Mouse (Mus musculus) forebrain, postnatal 0 days (tissue): ENCODE results near the gene Syt2. TPM values are rescaled to one million over a fixed set of nuclear protein-coding genes. Genes with fewer than 3 reads are reported as not detected.

Source experiments
- ATAC-seq: fragments of 200-750 bp; cut with Nextera tagmentation; 2 replicates; pipeline ENCODE4 v1.8.0; 2017; ENCODE audit warnings: mild to moderate bottlenecking, moderate library complexity
- DNase-seq: peaks from one replicate; pipeline ENCODE4 v3.0.0-alpha.2; 2015
- H3K27ac ChIP-seq: fragments of 300-500 bp; sonication (generic); 2 replicates; pipeline ENCODE4 v1.5.1; 2014; ENCODE audit warnings: low read depth, mild to moderate bottlenecking, antibody characterized with exemption, low read length, moderate library complexity, mixed read lengths
- H3K27me3 ChIP-seq: fragments of 300-500 bp; sonication (generic); 2 replicates; pipeline ENCODE4 v1.6.1; 2014; ENCODE audit warnings: mild to moderate bottlenecking, low read length, mixed read lengths; ENCODE audit not compliant: insufficient read depth
- H3K36me3 ChIP-seq: fragments of 300-500 bp; sonication (generic); 2 replicates; pipeline ENCODE4 v1.6.1; 2014; ENCODE audit warnings: mild to moderate bottlenecking, moderate library complexity; ENCODE audit not compliant: insufficient read depth
- H3K4me1 ChIP-seq: fragments of 300-500 bp; sonication (generic); 2 replicates; pipeline ENCODE4 v1.6.1; 2014; ENCODE audit warnings: antibody characterized with exemption; ENCODE audit not compliant: insufficient read depth
- H3K4me2 ChIP-seq: fragments of 300-500 bp; sonication (generic); 2 replicates; pipeline ENCODE4 v1.6.1; 2014; ENCODE audit warnings: low read depth, mild to moderate bottlenecking, moderate library complexity
- H3K4me3 ChIP-seq: fragments of 300-500 bp; sonication (generic); 2 replicates; pipeline ENCODE4 v1.5.1; 2014; ENCODE audit warnings: low read depth, low read length, mixed read lengths
- H3K9ac ChIP-seq: fragments of 300-500 bp; sonication (generic); 2 replicates; pipeline ENCODE4 v1.6.1; 2014; ENCODE audit warnings: mild to moderate bottlenecking
- H3K9me3 ChIP-seq: fragments of 300-500 bp; sonication (generic); 2 replicates; pipeline ENCODE4 v1.6.1; 2016; ENCODE audit warnings: low read length
- CTCF ChIP-seq: sonication (generic); IDR thresholded peaks from 2 replicates; pipeline ENCODE4 v1.5.1; 2016; ENCODE audit warnings: antibody characterized with exemption, control low read depth, low read depth
- WGBS: fragments of 180-500 bp; shearing (Covaris S2); extraction: QIAGEN DNeasy Blood & Tissue Kit; methylation state at CpG from one replicate; pipeline ENCODE4 v1.1.7; 2014; 5-methylcytosine and 5-hydroxymethylcytosine counted together
- polyA plus RNA-seq: library from polyadenylated mRNA; unstranded; fragments of >200 nt; fragmentation: Nextera tagmentation; extraction: Ambion mirVana; gene quantifications from 2 replicates; pipeline ENCODE4 v1.2.1, GENCODE M21; 2015
- total RNA-seq: library from RNA; depleted of rRNA; stranded (reverse); fragments of >200 nt; gene quantifications from 2 replicates; pipeline ENCODE4 v1.2.3, GENCODE M21; 2014

Gene Syt2
- total and polyA plus RNA-seq, 2 experiments from 2014 or later: 1.3 to 1.6 TPM

DNA sequence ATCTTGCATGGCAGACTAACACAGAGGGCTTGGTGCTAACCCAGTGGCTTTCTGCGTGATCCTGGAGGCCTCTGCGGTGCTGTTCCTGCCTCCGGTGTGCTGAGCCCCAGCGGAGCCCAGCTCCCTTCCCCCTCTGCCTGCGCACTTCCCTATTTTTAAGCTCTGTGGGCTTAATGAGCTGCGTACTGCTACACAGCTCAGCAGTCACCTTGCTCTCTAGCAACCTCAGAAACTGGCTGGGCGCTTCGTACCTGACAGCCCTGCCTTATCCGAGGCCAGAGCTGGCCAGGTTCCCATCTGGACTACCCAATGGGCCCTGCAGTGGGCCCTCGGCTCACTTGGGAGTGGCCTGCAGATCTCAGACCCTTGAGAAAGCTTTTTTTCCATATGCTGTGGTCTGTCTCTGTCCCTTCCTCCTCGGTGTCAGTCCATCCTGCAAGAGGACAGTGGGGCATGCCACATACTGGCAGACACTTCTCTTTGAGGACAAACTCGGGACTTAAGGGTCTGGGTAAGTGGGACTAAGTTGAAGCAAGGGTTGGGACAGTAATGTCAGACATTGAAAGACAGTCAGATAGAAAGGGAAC is 73.3 kb downstream of the Syt2 start:
- no peak overlapping the region for H3K9ac ChIP-seq
- no peak for TF ChIP-seq CTCF
- no peak overlapping the region for H3K4me2 ChIP-seq
- 44% methylated on average over 12 of the region's 12 CpGs for WGBS
- H3K4me1 ChIP-seq: no peaks in the 10 kb centered on the region
- H3K27me3 ChIP-seq: no peaks in the 10 kb centered on the region
- no peak overlapping the region for H3K4me3 ChIP-seq
- H3K27ac ChIP-seq: no peak overlapping the region
- ATAC-seq: peak; percentile 66
- DNase-seq: no peak
- H3K9me3 ChIP-seq: no peaks in the 10 kb centered on the region
- H3K36me3 ChIP-seq: no peaks in the 10 kb centered on the region

DNA sequence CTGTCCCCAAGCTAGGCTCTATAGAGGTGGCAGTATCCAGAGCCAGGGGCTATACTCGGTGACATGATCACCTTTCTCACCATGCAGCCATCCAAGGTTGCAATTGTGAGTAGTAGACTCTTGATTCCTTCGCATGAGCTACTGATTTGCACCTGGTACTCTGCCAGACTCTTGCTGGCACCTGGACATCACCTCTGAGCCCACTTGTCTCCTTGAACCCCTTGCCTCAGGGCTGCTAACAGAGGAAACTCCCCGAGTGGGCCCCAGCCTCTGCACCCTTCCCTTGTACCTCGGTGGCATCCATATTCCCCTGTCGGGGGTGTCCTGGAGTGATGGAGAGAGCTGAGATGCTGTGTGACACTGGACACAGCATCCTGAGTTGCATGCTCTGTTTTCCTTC is 75.0 kb downstream of the Syt2 start:
- no peak for DNase-seq
- H3K4me3 ChIP-seq: no peak overlapping the region
- 80% methylated on average over 5 of the region's 5 CpGs for whole genome bisulfite sequencing

DNA sequence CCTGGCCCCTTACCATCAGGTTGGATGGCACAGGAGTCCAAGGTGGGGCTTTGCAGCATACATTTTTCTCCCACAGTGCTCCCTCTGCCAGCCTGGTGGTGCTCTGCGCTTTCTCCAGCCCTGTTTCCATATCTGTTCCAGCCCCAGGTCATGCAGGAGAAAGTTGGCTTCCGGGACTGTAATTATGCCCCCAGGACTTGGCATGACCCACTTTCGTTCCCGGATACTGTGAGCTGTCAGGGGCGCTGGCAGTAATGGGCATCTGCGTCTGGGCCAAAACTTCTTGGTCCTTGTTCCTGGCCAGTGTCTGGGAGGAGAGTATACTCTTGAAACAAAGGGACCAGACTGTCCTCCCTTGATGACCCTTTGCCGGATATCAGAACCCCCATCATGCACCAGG is 76.4 kb downstream of the Syt2 start:
- ATAC-seq (no peak), DNase-seq (no peak)
- Histone ChIP-seq H3K27me3 (no peaks in the 10 kb centered on the region), H3K9ac (no peak overlapping the region), H3K36me3 (no peaks in the 10 kb centered on the region), H3K9me3 (no peaks in the 10 kb centered on the region), H3K4me1 (no peaks in the 10 kb centered on the region), H3K27ac (no peak overlapping the region), H3K4me3 (no peak overlapping the region), H3K4me2 (no peak overlapping the region)
- WGBS: 55% methylated on average over 7 of the region's 7 CpGs
- no peak for TF ChIP-seq CTCF

More for the DNA sequence above, 75.0 kb downstream of the Syt2 start:
- no peak overlapping the region for H3K27ac ChIP-seq
- no peaks in the 10 kb centered on the region for H3K4me1 ChIP-seq
- TF ChIP-seq CTCF: no peak
- H3K9ac ChIP-seq: no peak overlapping the region
- no peaks in the 10 kb centered on the region for H3K27me3 ChIP-seq
- H3K36me3 ChIP-seq: no peaks in the 10 kb centered on the region
- no peak for ATAC-seq
- H3K9me3 ChIP-seq: no peaks in the 10 kb centered on the region
- H3K4me2 ChIP-seq: no peak overlapping the region

DNA sequence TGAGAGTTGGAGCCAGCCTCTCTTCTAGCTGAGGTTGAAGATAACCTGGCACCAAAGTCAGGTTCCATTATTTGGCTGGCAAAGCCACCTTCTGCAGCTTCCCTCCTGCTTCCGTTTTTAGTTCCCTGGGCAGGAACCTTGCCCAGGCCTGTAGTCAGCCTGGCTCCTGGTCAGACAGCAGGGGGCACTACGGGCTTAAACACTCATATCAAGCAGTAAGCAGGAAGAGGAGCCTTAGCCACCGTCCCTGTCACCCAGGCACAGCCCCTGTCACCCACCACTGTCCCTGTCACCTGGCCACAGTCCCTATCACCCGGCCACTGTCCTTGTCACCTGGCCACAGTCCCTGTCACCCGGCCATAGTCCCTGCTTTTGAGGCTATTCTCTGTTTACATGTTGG is 78.8 kb downstream of the Syt2 start:
- WGBS: 57% methylated on average over 5 of the region's 5 CpGs
- peak; percentile 50 for TF ChIP-seq CTCF
- no peak for DNase-seq
- no peaks in the 10 kb centered on the region for H3K9me3 ChIP-seq
- H3K4me1 ChIP-seq: no peaks in the 10 kb centered on the region
- no peak; the same call in 1 of the 2 replicates for ATAC-seq
- no peaks in the 10 kb centered on the region for H3K36me3 ChIP-seq
- no peak overlapping the region for H3K4me2 ChIP-seq
- H3K4me3 ChIP-seq: no peak overlapping the region
- H3K27me3 ChIP-seq: no peaks in the 10 kb centered on the region
- H3K27ac ChIP-seq: no peak overlapping the region
- H3K9ac ChIP-seq: no peak overlapping the region

DNA sequence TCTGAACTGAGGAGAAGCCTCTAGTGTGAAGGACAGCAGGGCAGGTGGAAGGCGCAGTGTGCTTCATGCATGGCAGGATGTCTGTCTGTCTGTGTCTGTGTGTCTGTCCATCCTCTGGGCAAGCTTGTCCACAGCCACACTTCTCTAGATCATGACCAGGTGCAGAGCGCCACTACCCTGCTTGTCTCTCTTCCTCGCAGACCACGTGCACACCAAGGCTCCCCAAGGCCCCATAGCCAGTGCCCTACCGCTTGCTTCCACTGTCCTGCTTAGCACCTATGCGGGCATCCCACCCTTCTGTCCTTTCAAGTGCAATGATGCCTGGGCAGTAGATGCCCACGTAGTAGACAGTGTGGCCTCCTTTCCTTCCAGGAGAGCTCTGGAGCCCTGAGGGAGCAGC is 80.0 kb downstream of the Syt2 start:
- no peaks in the 10 kb centered on the region for H3K27me3 ChIP-seq
- no peaks in the 10 kb centered on the region for H3K9me3 ChIP-seq
- no peak for DNase-seq
- TF ChIP-seq CTCF: no peak
- 92% methylated on average over 7 of the region's 7 CpGs for WGBS
- ATAC-seq: no peak
- no peak overlapping the region for H3K4me3 ChIP-seq
- H3K36me3 ChIP-seq: no peaks in the 10 kb centered on the region
- H3K9ac ChIP-seq: no peak overlapping the region
- no peaks in the 10 kb centered on the region for H3K4me1 ChIP-seq
- no peak overlapping the region for H3K4me2 ChIP-seq
- H3K27ac ChIP-seq: no peak overlapping the region

DNA sequence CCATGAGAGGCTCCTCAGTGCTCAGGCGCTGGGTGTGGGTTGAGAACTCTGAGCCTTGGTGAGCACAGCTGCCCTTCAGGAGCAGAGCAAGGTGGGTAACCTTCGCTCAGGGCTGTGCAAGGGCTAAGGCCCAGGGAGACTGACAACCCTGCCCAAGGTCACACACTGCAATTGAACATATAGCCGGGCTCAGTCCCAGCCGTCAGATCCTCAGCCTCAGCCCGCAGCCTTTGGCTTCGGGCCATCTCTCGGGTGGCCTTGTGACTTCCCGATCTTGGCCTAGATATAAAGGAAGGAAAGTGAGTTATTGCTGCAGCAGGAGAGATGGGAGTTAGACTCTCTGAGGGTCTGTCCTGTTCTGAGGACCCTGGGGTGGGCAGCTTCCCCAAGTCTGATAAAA is 80.8 kb downstream of the Syt2 start:
- no peak for TF ChIP-seq CTCF
- DNase-seq: no peak
- H3K4me3 ChIP-seq: no peak overlapping the region
- no peaks in the 10 kb centered on the region for H3K36me3 ChIP-seq
- H3K27ac ChIP-seq: no peak overlapping the region
- no peaks in the 10 kb centered on the region for H3K9me3 ChIP-seq
- no peak overlapping the region for H3K4me2 ChIP-seq
- no peaks in the 10 kb centered on the region for H3K27me3 ChIP-seq
- 70% methylated on average over 8 of the region's 8 CpGs for WGBS
- no peak overlapping the region for H3K9ac ChIP-seq
- no peaks in the 10 kb centered on the region for H3K4me1 ChIP-seq
- ATAC-seq: no peak

DNA sequence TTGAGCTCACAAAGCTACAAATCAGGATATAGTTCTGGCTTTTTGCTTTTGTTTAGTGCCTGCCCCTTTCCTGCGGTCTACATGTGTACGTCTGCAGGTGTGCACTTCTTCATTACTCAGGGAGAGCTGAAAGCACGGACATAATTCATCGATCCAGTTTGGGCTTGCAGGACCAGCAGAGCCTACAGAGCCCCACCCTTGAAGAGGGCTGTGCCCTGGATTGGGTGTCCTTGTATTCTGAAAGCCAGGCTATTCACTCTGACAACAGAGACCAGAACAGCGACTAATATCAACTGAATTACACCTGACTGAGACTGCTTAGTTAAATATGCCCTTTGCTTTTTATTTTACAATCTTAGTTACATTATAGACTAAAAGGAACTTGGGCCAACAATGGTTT is 87.2 kb downstream of the Syt2 start:
- WGBS: 91% methylated on average over 5 of the region's 5 CpGs
- DNase-seq: no peak

More for the DNA sequence above, 87.2 kb downstream of the Syt2 start:
- no peak overlapping the region for H3K27ac ChIP-seq
- no peaks in the 10 kb centered on the region for H3K4me1 ChIP-seq
- no peak overlapping the region for H3K4me2 ChIP-seq
- H3K9me3 ChIP-seq: no peaks in the 10 kb centered on the region
- ATAC-seq: no peak
- H3K36me3 ChIP-seq: no peaks in the 10 kb centered on the region
- no peak for TF ChIP-seq CTCF
- no peaks in the 10 kb centered on the region for H3K27me3 ChIP-seq
- H3K4me3 ChIP-seq: no peak overlapping the region
- H3K9ac ChIP-seq: no peak overlapping the region
